Mouse (Mus musculus) WW6 (cell line): ENCODE data around the gene Nrip1.

Source experiments
- DNase-seq: peaks from one replicate; pipeline ENCODE4 v3.0.0-alpha.2; 2013; ENCODE audit warnings: low read depth, low spot score

Nrip1 gene

GRCm38 (mm10) chr16:76372045-76372940 lies 1.3 kb downstream of the Nrip1 start:
- DNase-seq, result no peak

- DNase-seq, result no peak
These were observed 2.1 kb downstream of the Nrip1 start for GRCm38 (mm10) chr16:76371614-76371917.

- no peak for DNase-seq
These were observed 2.7 kb downstream of the Nrip1 start for GRCm38 (mm10) chr16:76370716-76371613.

- no peak for DNase-seq
These were observed 3.4 kb downstream of the Nrip1 start for GRCm38 (mm10) chr16:76370041-76370715.

GRCm38 (mm10) chr16:76369236-76369635 lies 4.4 kb downstream of the Nrip1 start:
- no peak for DNase-seq

GRCm38 (mm10) chr16:76367261-76367908 lies 6.2 kb downstream of the Nrip1 start:
- DNase-seq, result no peak

GRCm38 (mm10) chr16:76365790-76366406 lies 7.7 kb downstream of the Nrip1 start:
- DNase-seq, result no peak

GRCm38 (mm10) chr16:76365237-76365636 lies 8.4 kb downstream of the Nrip1 start:
- no peak for DNase-seq

GRCm38 (mm10) chr16:76363641-76364040 lies 10.0 kb downstream of the Nrip1 start:
- no peak for DNase-seq

GRCm38 (mm10) chr16:76362982-76363381 lies 10.6 kb downstream of the Nrip1 start:
- DNase-seq, result no peak

- DNase-seq, result no peak
These were observed 13.2 kb downstream of the Nrip1 start for GRCm38 (mm10) chr16:76360441-76360840.

GRCm38 (mm10) chr16:76358757-76359156 lies 14.9 kb downstream of the Nrip1 start:
- no peak for DNase-seq

GRCm38 (mm10) chr16:76358128-76358748 lies 15.4 kb downstream of the Nrip1 start:
- DNase-seq, result no peak

- DNase-seq, result no peak
These were observed 16.5 kb downstream of the Nrip1 start for GRCm38 (mm10) chr16:76357155-76357554.

GRCm38 (mm10) chr16:76355947-76356550 lies 17.6 kb downstream of the Nrip1 start:
- DNase-seq, result no peak

- DNase-seq, result no peak
These were observed 18.4 kb downstream of the Nrip1 start for GRCm38 (mm10) chr16:76355267-76355666.

GRCm38 (mm10) chr16:76354841-76355240 lies 18.8 kb downstream of the Nrip1 start:
- no peak for DNase-seq

- DNase-seq, result no peak
These were observed 19.3 kb downstream of the Nrip1 start for GRCm38 (mm10) chr16:76354289-76354688.

- no peak for DNase-seq
These were observed 22.7 kb downstream of the Nrip1 start for GRCm38 (mm10) chr16:76350922-76351321.

GRCm38 (mm10) chr16:76349053-76349452 lies 24.6 kb downstream of the Nrip1 start:
- DNase-seq, result no peak
